Mouse (Mus musculus): ENCODE results near the gene Gm10972.
"Not testable (repeated sequence)": the region's sequence is repeated elsewhere in the genome, so short reads cannot be mapped to it uniquely, and the experiment has no call there.

Gene Gm10972

GRCm38 (mm10) chr3:94642495-94643162 lies at the start of gene Gm10972:
Gene Gm10972 (plus strand): TSS chr3:94643112.
- in situ Hi-C loops (cut with MboI; ENCODE audit: low pct_unique_long_range_greater_than_20kb in 1 of 2, low sequenced_read_pairs in 2 of 2, unreplicated experiment in 1 of 2), result not testable (repeated sequence)

GRCm38 (mm10) chr3:94595871-94596287 lies 47.0 kb upstream of the Gm10972 start:
- in situ Hi-C loops (cut with MboI; ENCODE audit: low pct_unique_long_range_greater_than_20kb in 1 of 2, low sequenced_read_pairs in 2 of 2, unreplicated experiment in 1 of 2), result loop anchor here in 1 of 2 experiments (10.0 kb wide), 1 partner anchor 141 kb away; no protein-coding TSS in a partner anchor

DNA sequence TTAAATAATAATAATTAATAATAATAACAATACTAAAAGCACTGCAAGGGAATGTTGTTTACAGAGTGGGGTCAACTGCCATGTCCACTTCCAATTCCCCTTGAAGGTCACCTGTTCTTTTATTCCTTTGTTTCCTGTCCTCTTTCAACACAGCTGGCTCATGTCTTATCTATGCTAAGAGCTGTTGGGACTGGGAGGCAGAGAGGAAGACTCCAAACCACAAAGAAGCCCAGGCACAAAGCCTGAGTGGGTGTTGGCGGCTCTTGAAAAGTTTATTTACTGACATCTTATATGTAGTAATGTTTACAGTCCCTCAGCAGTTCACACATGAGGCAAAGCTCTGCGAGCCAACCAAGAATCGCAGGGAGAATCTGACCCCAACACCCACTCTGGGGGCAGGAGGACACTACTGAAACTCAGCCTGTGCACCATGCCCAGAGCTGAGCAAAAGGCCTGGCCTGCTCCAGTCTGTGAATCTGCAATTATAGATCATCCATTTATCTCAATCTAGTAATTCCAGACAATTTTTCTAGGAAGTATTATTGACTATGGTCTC lies 45.6 kb upstream of the Gm10972 start:
- in situ Hi-C loops (cut with MboI; ENCODE audit: low pct_unique_long_range_greater_than_20kb in 1 of 2, low sequenced_read_pairs in 2 of 2, unreplicated experiment in 1 of 2), result loop anchor here in 1 of 2 experiments (10.0 kb wide), 1 partner anchor 143 kb away; no protein-coding TSS in a partner anchor

DNA sequence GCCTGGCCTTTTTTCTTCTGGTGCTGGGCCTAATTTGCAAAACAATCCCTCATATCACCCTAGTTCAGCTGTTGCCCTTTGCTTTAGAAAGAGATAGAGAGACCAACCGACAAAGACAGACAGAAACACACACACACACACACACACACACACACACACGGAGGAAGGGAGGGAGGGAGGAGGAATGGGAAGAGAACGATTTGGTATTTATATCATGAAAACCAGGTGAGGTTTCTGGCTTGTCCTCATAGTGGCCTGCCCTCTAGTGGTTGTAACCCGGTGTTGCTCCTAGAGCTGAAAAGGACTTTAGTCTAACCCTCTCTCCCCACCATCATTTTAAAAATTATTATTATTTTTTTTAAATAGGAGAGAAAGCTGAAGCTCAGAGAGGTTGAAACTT lies 41.0 kb upstream of the Gm10972 start:
- in situ Hi-C loops (cut with MboI; ENCODE audit: low pct_unique_long_range_greater_than_20kb in 1 of 2, low sequenced_read_pairs in 2 of 2, unreplicated experiment in 1 of 2), result no loop called here

GRCm38 (mm10) chr3:94609621-94610020 lies 33.3 kb upstream of the Gm10972 start:
- in situ Hi-C loops (cut with MboI; ENCODE audit: low pct_unique_long_range_greater_than_20kb in 1 of 2, low sequenced_read_pairs in 2 of 2, unreplicated experiment in 1 of 2), result no loop called here

- in situ Hi-C loops (cut with MboI; ENCODE audit: low pct_unique_long_range_greater_than_20kb in 1 of 2, low sequenced_read_pairs in 2 of 2, unreplicated experiment in 1 of 2), result no loop called here
Observed at GRCm38 (mm10) chr3:94610581-94610980, 32.3 kb upstream of the Gm10972 start.

- in situ Hi-C loops (cut with MboI; ENCODE audit: low pct_unique_long_range_greater_than_20kb in 1 of 2, low sequenced_read_pairs in 2 of 2, unreplicated experiment in 1 of 2), result no loop called here
Observed at GRCm38 (mm10) chr3:94611343-94611742, 31.6 kb upstream of the Gm10972 start.

DNA sequence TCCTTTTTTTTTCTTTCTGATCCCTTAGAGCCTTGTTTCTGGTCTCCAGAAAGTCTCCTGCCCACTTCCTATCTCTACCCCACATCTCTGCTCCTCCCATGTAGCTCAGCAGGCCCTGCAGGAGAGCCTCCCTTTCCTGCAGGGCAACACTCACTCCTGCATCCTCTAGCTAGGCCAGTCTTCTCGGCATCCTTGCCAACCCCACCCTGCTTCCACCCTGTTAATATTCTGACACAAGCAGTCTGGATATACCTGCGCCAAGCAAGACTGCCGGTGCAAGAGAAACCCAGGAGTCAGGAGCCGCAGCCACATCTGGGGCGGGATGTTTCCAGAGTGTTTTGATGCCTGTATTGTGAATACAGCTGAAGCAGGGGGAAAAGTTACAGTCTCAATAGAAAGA lies 31.1 kb upstream of the Gm10972 start:
- in situ Hi-C loops (cut with MboI; ENCODE audit: low pct_unique_long_range_greater_than_20kb in 1 of 2, low sequenced_read_pairs in 2 of 2, unreplicated experiment in 1 of 2), result no loop called here

GRCm38 (mm10) chr3:94612274-94612673 lies 30.6 kb upstream of the Gm10972 start:
- in situ Hi-C loops (cut with MboI; ENCODE audit: low pct_unique_long_range_greater_than_20kb in 1 of 2, low sequenced_read_pairs in 2 of 2, unreplicated experiment in 1 of 2), result no loop called here

GRCm38 (mm10) chr3:94613258-94613878 lies 29.5 kb upstream of the Gm10972 start:
- in situ Hi-C loops (cut with MboI; ENCODE audit: low pct_unique_long_range_greater_than_20kb in 1 of 2, low sequenced_read_pairs in 2 of 2, unreplicated experiment in 1 of 2), result no loop called here

- in situ Hi-C loops (cut with MboI; ENCODE audit: low pct_unique_long_range_greater_than_20kb in 1 of 2, low sequenced_read_pairs in 2 of 2, unreplicated experiment in 1 of 2), result no loop called here
Observed at GRCm38 (mm10) chr3:94616717-94617116, 26.2 kb upstream of the Gm10972 start.

DNA sequence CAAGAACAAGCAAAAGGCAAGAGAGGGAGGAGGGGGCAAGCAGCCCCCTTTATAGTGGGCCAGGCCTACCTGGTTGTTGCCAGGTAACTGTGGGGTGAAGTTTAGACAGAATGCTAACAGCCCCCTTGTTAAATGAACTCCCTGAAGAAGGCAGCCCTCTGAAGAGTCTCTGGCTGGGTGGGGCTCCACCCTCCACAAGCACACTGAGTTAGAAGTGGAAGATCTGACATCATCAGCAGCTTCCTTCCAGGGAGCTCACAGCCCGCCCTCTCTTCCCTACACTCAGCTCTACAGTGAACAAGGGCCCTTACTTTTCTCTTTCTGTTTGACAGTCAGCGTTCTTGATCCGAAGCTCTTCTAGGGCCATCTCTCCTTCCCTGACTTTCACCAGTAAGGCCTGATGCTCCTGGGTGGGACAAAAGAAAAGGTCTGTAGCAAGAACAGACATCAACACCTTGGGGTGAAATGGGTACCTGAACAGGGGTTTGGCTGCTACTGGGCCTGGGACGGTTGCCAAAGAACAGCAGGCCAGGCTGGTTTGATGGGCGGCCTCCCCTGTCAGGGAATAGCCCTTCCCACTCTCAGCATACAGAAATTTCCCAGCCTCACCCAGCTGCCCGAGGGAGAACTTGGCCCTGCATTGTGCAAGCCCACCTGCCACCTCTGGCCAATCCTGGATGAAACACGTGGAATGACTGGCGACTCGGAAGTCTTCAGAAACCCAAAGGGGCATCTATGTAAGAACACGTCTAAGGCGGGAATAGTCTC lies 21.0 kb upstream of the Gm10972 start:
- in situ Hi-C loops (cut with MboI; ENCODE audit: low pct_unique_long_range_greater_than_20kb in 1 of 2, low sequenced_read_pairs in 2 of 2, unreplicated experiment in 1 of 2), result no loop called here

- in situ Hi-C loops (cut with MboI; ENCODE audit: low pct_unique_long_range_greater_than_20kb in 1 of 2, low sequenced_read_pairs in 2 of 2, unreplicated experiment in 1 of 2), result no loop called here
Observed at GRCm38 (mm10) chr3:94622550-94622949, 20.4 kb upstream of the Gm10972 start.

DNA sequence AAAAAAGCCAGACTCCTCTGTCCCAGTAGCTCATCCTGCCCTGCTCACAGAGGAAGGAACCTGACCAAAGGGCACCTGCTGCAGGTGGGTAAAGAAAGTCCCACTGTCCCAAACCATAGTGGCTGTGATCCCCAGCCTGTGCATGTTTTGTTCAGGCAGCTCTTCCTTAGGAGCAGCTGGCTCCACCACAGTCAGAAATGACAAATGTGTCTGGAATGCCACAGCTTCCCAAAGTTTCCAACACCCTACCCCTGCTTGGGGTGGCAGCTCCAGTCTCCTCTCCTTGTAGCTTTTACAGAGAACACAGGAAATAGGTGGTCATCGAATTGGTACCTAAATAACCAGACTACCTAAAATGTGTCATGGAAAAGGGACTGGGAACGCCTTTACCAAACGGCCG lies 18.6 kb upstream of the Gm10972 start:
- in situ Hi-C loops (cut with MboI; ENCODE audit: low pct_unique_long_range_greater_than_20kb in 1 of 2, low sequenced_read_pairs in 2 of 2, unreplicated experiment in 1 of 2), result no loop called here

DNA sequence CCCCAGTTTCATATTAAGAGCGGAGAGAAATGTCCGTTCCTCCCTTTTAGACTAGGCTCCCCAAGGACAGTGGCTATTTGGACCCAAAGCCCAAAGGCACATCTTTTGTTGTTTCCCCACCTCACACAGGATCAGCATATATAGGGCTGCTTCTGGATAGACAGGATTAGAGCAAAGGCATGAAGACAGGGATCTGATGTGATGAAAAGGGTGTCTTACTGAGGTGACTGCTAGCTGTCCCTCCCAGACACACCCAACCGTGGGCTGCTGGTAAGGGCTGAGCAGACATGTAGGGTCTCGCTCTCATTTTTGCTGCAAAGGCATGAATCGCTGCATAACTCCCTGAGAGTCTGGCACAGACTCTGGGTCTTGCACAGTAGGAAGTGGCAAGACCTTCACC lies 14.2 kb upstream of the Gm10972 start:
- in situ Hi-C loops (cut with MboI; ENCODE audit: low pct_unique_long_range_greater_than_20kb in 1 of 2, low sequenced_read_pairs in 2 of 2, unreplicated experiment in 1 of 2), result no loop called here

- in situ Hi-C loops (cut with MboI; ENCODE audit: low pct_unique_long_range_greater_than_20kb in 1 of 2, low sequenced_read_pairs in 2 of 2, unreplicated experiment in 1 of 2), result loop anchor here in 1 of 2 experiments (10.0 kb wide), 1 partner anchor 95 kb away; no protein-coding TSS in a partner anchor
Observed at GRCm38 (mm10) chr3:94629876-94630275, 13.0 kb upstream of the Gm10972 start.

DNA sequence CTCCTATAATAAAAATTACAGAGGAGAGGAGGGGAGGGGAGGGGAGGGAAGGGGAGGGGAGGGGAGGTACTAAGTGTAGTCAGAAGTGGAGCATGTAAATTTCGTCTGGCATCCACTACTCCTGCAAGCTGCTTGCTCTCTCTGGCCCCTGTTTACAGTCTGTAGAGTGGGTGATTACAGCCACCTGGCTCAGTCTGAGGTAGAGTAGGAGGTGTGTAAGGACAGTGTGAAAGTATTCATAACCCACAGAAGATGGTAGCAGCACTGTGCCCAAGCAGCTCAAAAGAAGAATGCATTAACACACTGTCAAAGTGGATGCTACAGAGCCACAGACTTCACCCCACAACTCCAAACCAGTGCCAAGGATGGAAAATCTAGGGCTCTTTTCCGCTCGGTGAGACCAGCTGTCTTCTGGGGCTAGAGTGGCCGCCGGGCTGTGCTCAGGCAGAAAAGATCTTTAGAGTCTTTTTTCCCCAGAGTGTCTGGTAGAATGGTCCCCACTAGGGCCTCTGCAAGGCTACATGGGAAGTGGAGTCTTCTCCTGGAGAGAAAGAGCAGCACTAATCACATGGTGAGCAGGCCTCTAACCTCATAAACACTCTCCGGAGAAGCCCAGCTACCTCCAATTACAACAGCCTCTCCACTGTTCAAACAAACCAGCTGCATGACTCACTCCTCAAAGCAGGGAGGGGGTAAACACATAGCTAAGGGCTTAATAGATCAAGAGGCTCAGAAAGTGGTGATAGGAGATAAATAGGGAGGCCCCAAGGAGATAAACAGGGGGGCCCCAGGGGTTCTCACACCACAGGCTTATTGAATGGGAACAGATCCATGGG lies 6.1 kb downstream of the Gm10972 start:
- in situ Hi-C loops (cut with MboI; ENCODE audit: low pct_unique_long_range_greater_than_20kb in 1 of 2, low sequenced_read_pairs in 2 of 2, unreplicated experiment in 1 of 2), result no loop called here

- in situ Hi-C loops (cut with MboI; ENCODE audit: low pct_unique_long_range_greater_than_20kb in 1 of 2, low sequenced_read_pairs in 2 of 2, unreplicated experiment in 1 of 2), result no loop called here
Observed at GRCm38 (mm10) chr3:94650409-94650808, 7.5 kb downstream of the Gm10972 start.

Measured in mouse embryonic stem cell (cell line).